Mouse (Mus musculus): ENCODE results near the gene 4933424G06Rik. TPM values are rescaled to one million over a fixed set of nuclear protein-coding genes. Genes with fewer than 3 reads are reported as not detected.
"Not testable (repeated sequence)": the region's sequence is repeated elsewhere in the genome, so short reads cannot be mapped to it uniquely, and the experiment has no call there.

Gene 4933424G06Rik
- not detected in 2 replicates for polyA plus RNA-seq (2012; rRNA removed)

- Histone ChIP-seq H3K4me1 (ENCODE audit: control insufficient read depth, insufficient read depth, low read length) (peaks cover 11% of the 10 kb centered on the region), H3K4me3 (ENCODE audit: insufficient read depth, low read depth, low read length) (peak within 1 kb of the TSS; percentile 96), H3K27ac (ENCODE audit: insufficient read depth, low read depth, low read length) (peak within 1 kb of the TSS; percentile 42), H3K27me3 (replicated peaks; ENCODE audit: control insufficient read depth, insufficient read depth, low read length) (no peaks in the 10 kb centered on the region), H3K36me3 (ENCODE audit: control insufficient read depth, insufficient read depth, low read length) (no peaks in the 10 kb centered on the region)
- peak; percentile 99 for DNase-seq
- WGBS: under 1% methylated on average over 29 of the region's 29 CpGs
- TF ChIP-seq POLR2A (IDR thresholded peaks at IDR 0.05; ENCODE audit: low read depth, low read length): peak; percentile 57
- TF ChIP-seq CTCF (conservative IDR thresholded peaks at IDR 0.05; ENCODE audit: insufficient read depth, insufficient read length, low read depth, low read length): no peak
These were observed at the start of gene 4933424G06Rik for GRCm38 (mm10) chr1:36709854-36710280. TSS of gene 4933424G06Rik (plus strand) at chr1:36710149.

- TF ChIP-seq POLR2A (IDR thresholded peaks at IDR 0.05; ENCODE audit: low read depth, low read length) (no peak), CTCF (conservative IDR thresholded peaks at IDR 0.05; ENCODE audit: insufficient read depth, insufficient read length, low read depth, low read length) (0 out of 2 replicates have a peak, but pooled peaks have one; percentile 10)
- Histone ChIP-seq H3K4me3 (ENCODE audit: insufficient read depth, low read depth, low read length) (no peak overlapping the region), H3K27me3 (replicated peaks; ENCODE audit: control insufficient read depth, insufficient read depth, low read length) (no peaks in the 10 kb centered on the region), H3K4me1 (ENCODE audit: control insufficient read depth, insufficient read depth, low read length) (no peaks in the 10 kb centered on the region), H3K36me3 (ENCODE audit: control insufficient read depth, insufficient read depth, low read length) (no peaks in the 10 kb centered on the region), H3K27ac (ENCODE audit: insufficient read depth, low read depth, low read length) (no peak overlapping the region)
- peak; percentile 27 for DNase-seq
- WGBS: 67% methylated on average over 4 of the region's 4 CpGs
These were observed 45.5 kb upstream of the 4933424G06Rik start for GRCm38 (mm10) chr1:36664457-36664856.

GRCm38 (mm10) chr1:36665165-36665723 is 44.7 kb upstream of the 4933424G06Rik start:
- no peaks in the 10 kb centered on the region for H3K27me3 ChIP-seq (replicated peaks; ENCODE audit: control insufficient read depth, insufficient read depth, low read length)
- peak; percentile 18 for DNase-seq
- H3K36me3 ChIP-seq (ENCODE audit: control insufficient read depth, insufficient read depth, low read length): no peaks in the 10 kb centered on the region
- no peak overlapping the region for H3K4me3 ChIP-seq (ENCODE audit: insufficient read depth, low read depth, low read length)
- no peak for TF ChIP-seq POLR2A (IDR thresholded peaks at IDR 0.05; ENCODE audit: low read depth, low read length)
- H3K27ac ChIP-seq (ENCODE audit: insufficient read depth, low read depth, low read length): no peak overlapping the region
- 60% methylated on average over 11 of the region's 11 CpGs for WGBS
- no peaks in the 10 kb centered on the region for H3K4me1 ChIP-seq (ENCODE audit: control insufficient read depth, insufficient read depth, low read length)

- 67% methylated on average over 4 of the region's 4 CpGs for WGBS
- H3K27ac ChIP-seq (ENCODE audit: insufficient read depth, low read depth, low read length): no peak overlapping the region
- TF ChIP-seq CTCF (conservative IDR thresholded peaks at IDR 0.05; ENCODE audit: insufficient read depth, insufficient read length, low read depth, low read length): no peak
- TF ChIP-seq POLR2A (IDR thresholded peaks at IDR 0.05; ENCODE audit: low read depth, low read length): no peak
These were observed 44.0 kb upstream of the 4933424G06Rik start for GRCm38 (mm10) chr1:36665934-36666333.

GRCm38 (mm10) chr1:36668007-36668406 is 41.9 kb upstream of the 4933424G06Rik start:
- not testable (repeated sequence) for DNase-seq; H3K4me3 ChIP-seq (ENCODE audit: insufficient read depth, low read depth, low read length); H3K36me3 ChIP-seq (ENCODE audit: control insufficient read depth, insufficient read depth, low read length); H3K27me3 ChIP-seq (replicated peaks; ENCODE audit: control insufficient read depth, insufficient read depth, low read length); H3K4me1 ChIP-seq (ENCODE audit: control insufficient read depth, insufficient read depth, low read length); H3K27ac ChIP-seq (ENCODE audit: insufficient read depth, low read depth, low read length)
- 79% methylated on average over 4 of the region's 4 CpGs for WGBS

More at GRCm38 (mm10) chr1:36665934-36666333, 44.0 kb upstream of the 4933424G06Rik start:
- Histone ChIP-seq H3K36me3 (ENCODE audit: control insufficient read depth, insufficient read depth, low read length) (no peaks in the 10 kb centered on the region), H3K4me1 (ENCODE audit: control insufficient read depth, insufficient read depth, low read length) (no peaks in the 10 kb centered on the region), H3K27me3 (replicated peaks; ENCODE audit: control insufficient read depth, insufficient read depth, low read length) (no peaks in the 10 kb centered on the region), H3K4me3 (ENCODE audit: insufficient read depth, low read depth, low read length) (no peak overlapping the region)
- no peak for DNase-seq

GRCm38 (mm10) chr1:36670256-36670655 is 39.7 kb upstream of the 4933424G06Rik start:
- Histone ChIP-seq H3K4me1 (ENCODE audit: control insufficient read depth, insufficient read depth, low read length) (no peaks in the 10 kb centered on the region), H3K27ac (ENCODE audit: insufficient read depth, low read depth, low read length) (no peak overlapping the region), H3K4me3 (ENCODE audit: insufficient read depth, low read depth, low read length) (no peak overlapping the region), H3K27me3 (replicated peaks; ENCODE audit: control insufficient read depth, insufficient read depth, low read length) (no peaks in the 10 kb centered on the region), H3K36me3 (ENCODE audit: control insufficient read depth, insufficient read depth, low read length) (no peaks in the 10 kb centered on the region)
- TF ChIP-seq CTCF (conservative IDR thresholded peaks at IDR 0.05; ENCODE audit: insufficient read depth, insufficient read length, low read depth, low read length): no peak
- TF ChIP-seq POLR2A (IDR thresholded peaks at IDR 0.05; ENCODE audit: low read depth, low read length): no peak
- no peak for DNase-seq
- 67% methylated on average over 4 of the region's 4 CpGs for WGBS

DNA sequence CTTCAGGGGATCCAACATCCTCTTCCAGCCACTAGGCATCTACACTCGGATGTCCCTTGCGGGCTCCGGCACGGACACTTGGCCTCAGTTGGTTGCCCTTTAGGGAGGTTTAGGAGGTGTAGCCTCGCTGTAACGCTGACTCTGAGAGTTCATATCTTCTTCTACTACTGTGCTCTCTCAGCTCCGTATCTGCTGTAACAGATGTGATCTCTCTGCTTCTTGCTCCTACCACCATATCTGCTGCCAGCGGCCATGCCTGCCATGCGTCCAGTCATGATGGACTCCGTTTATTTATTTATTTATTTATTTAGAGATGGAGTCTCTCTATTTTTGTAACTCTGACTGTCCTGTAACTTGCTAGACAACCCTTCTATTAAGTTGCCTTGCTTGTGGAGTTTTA is 38.7 kb upstream of the 4933424G06Rik start:
- H3K4me1 ChIP-seq (ENCODE audit: control insufficient read depth, insufficient read depth, low read length): no peaks in the 10 kb centered on the region
- H3K36me3 ChIP-seq (ENCODE audit: control insufficient read depth, insufficient read depth, low read length): no peaks in the 10 kb centered on the region
- no peaks in the 10 kb centered on the region for H3K27me3 ChIP-seq (replicated peaks; ENCODE audit: control insufficient read depth, insufficient read depth, low read length)
- H3K4me3 ChIP-seq (ENCODE audit: insufficient read depth, low read depth, low read length): no peak overlapping the region
- WGBS: 94% methylated on average over 10 of the region's 10 CpGs
- H3K27ac ChIP-seq (ENCODE audit: insufficient read depth, low read depth, low read length): no peak overlapping the region
- TF ChIP-seq CTCF (conservative IDR thresholded peaks at IDR 0.05; ENCODE audit: insufficient read depth, insufficient read length, low read depth, low read length): no peak
- no peak for DNase-seq
